Mouse (Mus musculus) activated CD4-positive, CD25-positive, alpha-beta regulatory T cell, adult 4 months (primary cell): ENCODE data around the gene Gm4881. TPM values are rescaled to one million over a fixed set of nuclear protein-coding genes. Genes with fewer than 3 reads are reported as not detected.
"Not testable (repeated sequence)": the region's sequence is repeated elsewhere in the genome, so short reads cannot be mapped to it uniquely, and the experiment has no call there.

Experiments
- ATAC-seq: one replicate; pipeline ENCODE4 v1.8.0; 2017
- polyA plus RNA-seq, 2 experiments: library from polyadenylated mRNA; unstranded; fragments of 100-300 nt; shearing (Covaris generic); gene quantifications; one replicate each; pipeline ENCODE4 v1.2.1; 2017

Gene Gm4881
- polyA plus RNA-seq, 2 experiments from 2014 or later = not detected

- no peak for ATAC-seq
Observed at GRCm38 (mm10) chr7:24953966-24954365, 9.7 kb upstream of the Gm4881 start.

- peak; percentile 23 for ATAC-seq
Observed at GRCm38 (mm10) chr7:24949958-24950623, 5.8 kb upstream of the Gm4881 start.

DNA sequence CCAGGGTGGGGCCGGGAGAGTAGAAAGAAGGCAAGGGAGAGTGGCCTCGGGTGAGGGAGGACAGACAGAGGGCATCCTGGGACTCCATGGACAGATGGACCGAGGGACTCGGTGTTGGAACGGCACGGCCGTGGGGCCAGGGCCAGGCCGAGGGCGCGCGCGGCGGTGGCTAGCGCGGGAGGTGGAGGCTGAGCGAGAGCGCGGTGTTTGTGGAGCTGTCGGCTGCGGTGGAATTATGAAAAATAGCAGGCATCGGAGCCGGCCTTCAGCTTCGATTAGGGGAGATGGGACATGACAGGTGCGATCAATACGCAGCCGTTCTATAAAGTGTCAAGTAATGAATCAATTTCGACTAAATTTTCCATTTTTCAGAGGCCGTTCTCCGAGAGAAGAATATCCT lies 4.5 kb upstream of the Gm4881 start:
- no peak for ATAC-seq

GRCm38 (mm10) chr7:24947316-24948048 lies 3.2 kb upstream of the Gm4881 start:
- no peak for ATAC-seq

- ATAC-seq = no peak
Observed at GRCm38 (mm10) chr7:24943641-24944040, 653 bp downstream of the Gm4881 start.

GRCm38 (mm10) chr7:24931651-24932050 lies 12.6 kb downstream of the Gm4881 start:
- no peak for ATAC-seq

DNA sequence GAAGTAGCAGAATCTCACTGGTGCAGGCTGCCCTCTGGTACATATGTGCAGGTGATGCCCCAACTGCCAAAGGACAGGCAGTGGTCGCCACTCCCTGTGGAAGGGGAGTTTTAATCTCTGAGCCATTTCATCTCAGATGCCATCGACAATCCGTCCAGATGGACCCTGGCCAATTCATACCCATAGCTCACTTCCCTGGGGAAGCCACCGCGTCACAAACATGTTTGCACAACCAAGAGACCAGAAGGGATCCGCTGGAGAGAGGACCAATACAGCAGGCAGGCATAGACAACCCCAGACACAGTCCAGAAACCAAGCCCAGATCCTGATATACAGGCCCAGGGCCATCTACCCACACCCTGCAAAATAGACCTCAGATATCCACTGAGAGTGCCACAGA lies 13.8 kb downstream of the Gm4881 start:
- no peak for ATAC-seq

GRCm38 (mm10) chr7:24919728-24920127 lies 24.6 kb downstream of the Gm4881 start:
- no peak for ATAC-seq

GRCm38 (mm10) chr7:24918763-24919323 lies 25.5 kb downstream of the Gm4881 start:
- ATAC-seq = no peak

GRCm38 (mm10) chr7:24912480-24912879 lies 31.8 kb downstream of the Gm4881 start:
- no peak for ATAC-seq

DNA sequence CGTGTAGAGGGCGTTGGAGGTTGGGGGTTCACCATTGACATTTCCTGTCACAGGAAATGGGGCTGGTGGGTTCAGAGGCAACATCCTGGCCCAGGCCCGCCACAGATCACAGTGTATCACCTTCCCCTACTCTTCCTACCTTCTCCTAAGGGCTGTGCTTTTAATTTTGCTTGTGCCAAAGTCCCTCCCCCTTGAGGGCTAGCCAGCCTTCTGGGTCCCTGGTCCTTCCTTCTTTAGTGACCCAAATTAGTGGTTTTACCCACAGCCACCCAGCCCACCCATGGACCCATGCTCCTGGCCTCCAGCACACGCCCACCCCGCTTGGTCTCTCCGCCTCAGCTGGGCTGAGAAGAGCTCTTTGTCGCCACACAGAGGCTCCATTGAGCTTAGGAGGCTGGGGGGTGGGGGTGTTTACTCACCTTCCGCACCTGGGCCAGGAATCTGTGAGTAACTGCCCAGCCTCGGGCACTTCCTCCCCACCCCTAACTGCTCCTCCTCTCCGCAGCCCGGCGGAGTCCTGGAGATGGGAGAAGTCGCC lies 37.0 kb downstream of the Gm4881 start:
- peak; percentile 73 for ATAC-seq

DNA sequence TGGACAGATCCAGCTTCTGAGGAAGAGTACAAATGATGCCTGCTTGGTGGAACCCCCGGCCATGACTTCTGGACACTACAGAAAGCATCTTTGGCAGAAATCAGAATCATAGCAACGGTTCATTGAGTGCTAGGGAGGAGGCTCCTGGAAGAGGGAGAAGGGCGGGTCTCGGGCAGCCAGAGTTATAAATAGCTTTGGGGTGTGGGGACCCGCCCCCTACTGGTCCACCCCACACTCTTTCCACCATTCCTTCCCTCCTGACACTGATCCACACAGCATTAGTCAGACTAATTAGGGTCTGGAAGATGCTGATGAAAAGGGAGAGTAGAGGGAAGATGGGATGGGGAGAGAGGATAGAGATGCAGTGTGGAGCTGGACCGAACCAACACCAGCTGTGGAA lies 37.7 kb downstream of the Gm4881 start:
- ATAC-seq = no peak

GRCm38 (mm10) chr7:24904936-24905335 lies 39.4 kb downstream of the Gm4881 start:
- no peak for ATAC-seq

GRCm38 (mm10) chr7:24904070-24904483 lies 40.2 kb downstream of the Gm4881 start:
- peak; percentile 69 for ATAC-seq

DNA sequence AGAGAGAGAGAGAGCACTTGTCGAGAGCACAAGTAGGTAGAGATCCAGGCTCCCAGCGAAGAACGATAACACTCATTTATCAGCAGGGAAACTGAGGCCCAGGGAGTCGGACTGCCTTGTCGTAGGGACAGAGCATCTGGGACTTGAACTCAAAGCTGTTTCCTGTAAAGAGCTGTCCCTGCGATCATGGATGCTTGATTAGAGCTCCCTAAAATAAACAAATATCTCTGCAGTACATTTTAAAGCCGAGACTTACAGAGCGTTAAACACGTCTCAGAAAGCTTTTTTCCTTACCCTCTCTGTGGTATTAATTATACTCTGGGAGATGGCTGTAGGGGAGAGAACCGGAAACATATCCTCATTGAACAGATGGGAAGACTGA lies 40.9 kb downstream of the Gm4881 start:
- no peak for ATAC-seq

DNA sequence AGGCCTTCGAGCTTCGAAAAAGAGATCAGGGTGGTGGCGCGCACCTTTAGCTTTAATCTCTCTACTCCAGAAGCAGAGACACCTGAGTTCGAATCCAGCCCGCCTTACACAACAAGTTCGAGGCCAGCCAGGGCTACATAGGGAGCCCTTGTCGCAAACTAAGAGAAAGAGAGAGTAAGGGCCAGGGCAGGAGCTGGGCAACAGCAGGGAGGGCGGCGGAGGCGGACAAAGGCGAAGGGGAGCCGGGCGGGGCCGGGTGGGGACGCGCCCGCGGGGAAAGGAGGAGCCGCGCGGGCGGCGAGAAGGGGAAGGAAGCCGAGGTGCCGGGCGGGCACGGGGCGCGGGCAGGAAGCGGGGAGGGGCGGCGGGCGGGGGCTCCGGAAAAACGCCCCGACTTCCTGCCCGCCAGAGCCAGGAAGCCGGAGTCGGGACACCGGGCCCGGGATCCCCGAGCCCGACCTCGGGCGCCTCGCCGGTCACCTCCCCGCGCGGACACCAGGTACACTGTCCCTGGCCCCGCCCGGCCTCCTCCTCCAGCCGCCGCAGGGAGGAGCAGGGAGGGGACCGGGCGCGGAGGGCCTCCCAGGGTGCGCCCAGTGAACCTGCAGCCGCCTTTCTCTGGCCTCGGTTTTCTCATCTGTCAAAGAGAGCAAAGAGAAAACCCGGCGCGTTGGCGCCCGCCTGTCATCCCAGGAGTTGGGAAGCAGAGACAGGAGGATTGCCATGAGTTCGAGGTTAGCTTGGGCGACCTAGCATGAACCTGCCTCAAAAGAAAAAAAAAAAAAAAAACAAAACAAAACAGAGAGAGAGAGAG lies 41.5 kb downstream of the Gm4881 start, which contains the start of gene Arhgef1:
Arhgef1 (plus strand) TSS at position 283 of the 814 bp plus-strand sequence.
- no peak for ATAC-seq

DNA sequence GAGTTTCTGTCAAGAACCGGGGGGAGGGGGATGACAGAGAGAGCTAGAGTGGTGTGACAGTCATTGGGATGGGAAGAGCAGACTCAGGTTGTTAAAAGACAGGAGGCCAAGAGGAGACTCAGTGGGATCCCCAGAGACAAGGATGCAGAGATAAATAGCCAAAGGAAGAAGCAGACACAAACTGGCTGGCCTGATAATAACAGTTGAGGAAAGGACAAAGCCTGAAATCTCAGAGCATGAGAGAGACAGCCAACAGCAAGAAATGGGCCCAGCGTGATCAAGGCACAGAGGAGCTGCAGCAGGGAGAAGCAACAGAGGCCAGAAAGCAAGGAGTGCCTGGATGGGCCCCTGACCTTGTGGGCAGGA lies 42.0 kb downstream of the Gm4881 start:
- no peak for ATAC-seq

- ATAC-seq = peak; percentile 52
Observed at GRCm38 (mm10) chr7:24901842-24902241, 42.5 kb downstream of the Gm4881 start.

GRCm38 (mm10) chr7:24901114-24901513 lies 43.2 kb downstream of the Gm4881 start:
- ATAC-seq = no peak

DNA sequence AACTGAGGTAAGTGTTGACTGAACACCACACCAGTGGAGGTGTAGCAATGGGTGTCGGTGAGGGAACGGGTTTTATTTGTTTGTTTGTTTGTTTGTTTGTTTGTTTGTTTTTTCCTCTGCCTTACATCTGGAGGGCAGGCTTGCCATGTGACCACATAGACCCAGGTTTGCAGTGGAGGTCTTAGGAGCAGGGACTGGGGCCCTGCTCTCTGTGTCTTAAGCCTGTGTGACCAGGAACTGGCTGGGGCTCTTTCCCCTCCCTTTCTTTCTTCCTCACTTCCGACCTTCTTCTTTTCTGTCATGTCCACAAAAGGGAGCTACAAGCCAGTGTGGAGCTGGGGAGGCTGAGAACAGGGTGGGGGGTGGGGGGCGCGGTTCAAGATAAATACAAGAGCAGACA lies 46.3 kb downstream of the Gm4881 start:
- no peak for ATAC-seq

DNA sequence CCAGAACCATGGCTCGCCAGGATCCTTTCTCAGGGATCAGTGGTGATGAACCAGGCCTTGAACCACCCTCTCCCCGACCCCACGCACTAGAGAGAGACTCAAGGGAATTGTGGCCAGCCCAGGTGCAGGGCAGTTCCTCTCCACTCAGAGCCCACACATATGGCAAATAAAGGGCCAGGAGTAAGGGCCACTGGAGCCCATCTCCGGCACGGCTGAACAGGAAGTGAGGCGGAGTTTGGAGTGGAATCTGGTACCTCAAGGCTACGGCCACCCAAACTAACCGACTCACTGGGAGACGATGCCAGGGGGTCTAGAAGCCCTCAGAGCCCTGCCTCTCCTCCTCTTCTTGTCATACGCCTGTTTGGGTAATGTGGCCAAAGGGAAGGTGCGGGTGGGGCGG lies 47.1 kb downstream of the Gm4881 start, which contains the start of gene Cd79a:
Cd79a (plus strand) TSS at position 158 of the 400 bp plus-strand sequence.
- ATAC-seq = no peak

DNA sequence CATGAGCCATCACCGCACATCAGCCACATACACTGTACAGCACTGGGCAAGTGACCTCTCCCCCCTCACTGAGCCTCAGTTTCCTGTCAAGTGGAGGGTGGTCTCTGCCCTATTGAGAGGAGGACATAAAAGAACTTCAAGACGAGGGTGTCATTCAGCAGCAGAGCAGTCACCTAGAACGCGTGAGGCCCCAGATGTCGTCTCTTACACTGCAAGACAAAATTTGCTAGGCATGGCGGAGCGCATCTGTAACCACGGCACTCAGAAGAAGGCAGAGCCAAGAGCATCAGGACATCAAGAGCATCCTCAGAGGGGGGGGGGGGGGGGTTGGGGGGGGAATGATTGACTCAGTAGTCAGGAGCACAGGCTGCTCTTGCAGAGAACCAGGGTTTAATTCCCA lies 48.0 kb downstream of the Gm4881 start:
- no peak for ATAC-seq

DNA sequence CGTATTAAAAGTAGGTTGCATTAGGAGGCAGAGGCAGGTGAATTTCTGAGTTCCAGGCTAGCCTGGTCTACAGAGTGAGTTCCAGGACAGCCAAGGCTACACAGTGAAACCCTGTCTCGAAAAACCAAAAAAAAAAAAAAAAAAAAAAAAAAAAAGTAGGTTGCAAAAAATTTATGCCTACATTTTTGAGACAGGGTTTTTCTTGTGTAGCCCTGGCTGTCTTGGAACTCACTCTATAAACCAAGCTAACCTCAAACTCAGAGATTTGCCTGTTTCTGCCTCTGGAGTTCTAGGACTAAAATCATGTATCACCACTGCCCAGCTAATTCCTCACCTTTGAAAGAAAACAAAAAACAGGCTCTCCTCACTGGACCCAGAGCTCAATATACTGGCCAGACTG lies 48.5 kb downstream of the Gm4881 start:
- ATAC-seq = not testable (repeated sequence)
